Mouse (Mus musculus) gastrocnemius, adult 2 months (tissue): ENCODE measurements around the gene Thsd4. TPM values are rescaled to one million over a fixed set of nuclear protein-coding genes. Genes with fewer than 3 reads are reported as not detected.

Experiments used
- DNase-seq: peaks from one replicate; pipeline ENCODE4 v3.0.0; 2022
- H3K27ac ChIP-seq: fragments of 200-600 bp; 2 replicates; pipeline ENCODE4 v1.8.1; 2022; ENCODE audit warnings: mild to moderate bottlenecking
- H3K4me3 ChIP-seq: fragments of 200-600 bp; 2 replicates; pipeline ENCODE4 v1.8.1; 2022; ENCODE audit warnings: mild to moderate bottlenecking, moderate library complexity
- CTCF ChIP-seq: fragments of 200-600 bp; IDR thresholded peaks from 2 replicates; pipeline ENCODE4 v1.8.1; 2022; ENCODE audit warnings: antibody characterized with exemption, mild to moderate bottlenecking, moderate library complexity
- intact Hi-C: fragments of 180-260 bp; cut with DNase I; formaldehyde crosslinking; loops from one replicate; pipeline ENCODE4 v1.15.1; 2025
- total RNA-seq, 2 experiments: library from RNA; stranded (reverse); gene quantifications; 2 replicates each; pipeline ENCODE4 v1.2.3; 2021

The Thsd4 gene
- total RNA-seq, 2 experiments from 2014 or later = 0.48 to 1.2 TPM

DNA sequence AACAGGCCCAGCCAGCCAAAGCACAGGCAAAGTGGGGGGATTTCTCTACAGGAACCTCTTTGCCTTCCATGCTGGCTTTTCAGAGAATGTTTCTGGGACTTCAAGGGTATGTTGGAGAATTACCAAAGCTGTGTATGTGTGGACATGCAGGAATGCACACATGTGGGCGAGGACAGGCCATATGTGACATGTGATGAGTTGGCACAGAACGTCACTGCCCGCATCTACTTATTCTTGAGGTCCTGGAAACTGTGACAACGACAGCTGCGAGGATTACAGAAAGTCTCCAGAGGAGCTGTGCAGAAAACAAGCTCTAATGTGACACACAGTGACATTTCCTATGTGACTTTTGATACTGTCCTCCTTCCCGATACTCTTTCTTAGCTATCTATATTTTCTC lies 566.2 kb downstream of the Thsd4 start:
- no peak overlapping the region for H3K27ac ChIP-seq
- H3K4me3 ChIP-seq = no peak overlapping the region
- TF ChIP-seq CTCF = no peak
- intact Hi-C loops = loop anchor here (5.0 kb wide), 1 partner anchor 233 kb away; no protein-coding TSS in a partner anchor
- DNase-seq = no peak

GRCm38 (mm10) chr9:59955199-59955598 lies 566.6 kb downstream of the Thsd4 start:
- Histone ChIP-seq H3K4me3 (no peak overlapping the region), H3K27ac (no peak overlapping the region)
- intact Hi-C loops = loop anchor here (5.0 kb wide), 1 partner anchor 233 kb away; no protein-coding TSS in a partner anchor
- no peak for DNase-seq
- TF ChIP-seq CTCF = no peak

GRCm38 (mm10) chr9:59953556-59953955 lies 568.3 kb downstream of the Thsd4 start:
- no peak overlapping the region for H3K4me3 ChIP-seq
- TF ChIP-seq CTCF = no peak
- no peak for DNase-seq
- H3K27ac ChIP-seq = no peak overlapping the region
- intact Hi-C loops = no loop called here

DNA sequence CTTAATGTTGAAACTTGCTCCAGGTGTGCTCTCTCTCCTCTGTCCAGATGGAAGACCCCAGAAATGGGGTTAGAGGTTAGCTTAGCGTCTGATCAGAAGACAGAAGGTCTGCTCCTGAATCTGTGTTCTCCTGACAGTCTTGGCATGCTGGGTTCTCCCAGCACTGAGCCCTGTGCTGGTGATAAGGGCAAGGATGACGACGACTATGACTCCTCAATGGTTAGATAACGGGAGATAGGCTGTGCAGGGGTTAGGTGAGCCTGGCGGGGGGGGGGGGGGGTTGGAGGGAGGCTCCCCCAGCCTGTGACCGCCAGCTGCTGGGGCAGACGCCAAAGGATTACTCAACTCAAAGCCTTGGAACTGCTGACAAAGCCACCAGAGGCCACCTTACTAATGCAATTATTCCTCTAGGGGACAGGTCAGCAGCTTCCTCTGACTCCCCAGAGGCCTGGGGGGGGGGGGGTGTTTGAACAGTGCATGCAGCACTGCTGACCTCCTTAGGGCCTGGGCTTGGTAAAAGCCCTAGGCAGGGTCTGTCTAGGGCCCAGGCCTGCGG lies 569.3 kb downstream of the Thsd4 start:
- Histone ChIP-seq H3K27ac (no peak overlapping the region), H3K4me3 (no peak overlapping the region)
- intact Hi-C loops = no loop called here
- DNase-seq = no peak
- TF ChIP-seq CTCF = no peak

DNA sequence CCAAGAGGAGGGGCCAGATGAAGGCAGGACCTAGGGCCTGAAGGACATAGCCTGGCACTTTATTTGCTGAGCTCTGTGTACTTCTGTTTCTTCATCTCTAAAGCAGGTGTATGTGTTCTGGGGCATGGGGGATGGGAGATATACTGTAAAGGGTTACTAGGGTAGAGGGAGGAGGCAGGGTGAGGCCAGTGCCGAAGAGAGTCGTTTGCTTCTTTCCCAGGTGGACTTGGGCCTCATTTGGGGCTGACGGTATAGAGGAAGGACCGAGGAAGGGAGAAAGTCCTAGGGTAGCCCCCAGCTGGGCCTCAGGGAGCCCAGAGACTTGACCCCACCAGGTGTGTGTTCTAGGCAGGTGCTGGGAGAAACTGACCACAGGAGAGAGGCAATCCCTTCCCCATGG lies 569.9 kb downstream of the Thsd4 start:
- no peak for TF ChIP-seq CTCF
- Histone ChIP-seq H3K27ac (no peak overlapping the region), H3K4me3 (no peak overlapping the region)
- intact Hi-C loops = no loop called here
- no peak for DNase-seq

- H3K4me3 ChIP-seq = no peak overlapping the region
- DNase-seq = no peak
- intact Hi-C loops = no loop called here
- TF ChIP-seq CTCF = no peak
- H3K27ac ChIP-seq = no peak overlapping the region
Measured at GRCm38 (mm10) chr9:59951001-59951750, 570.7 kb downstream of the Thsd4 start.

DNA sequence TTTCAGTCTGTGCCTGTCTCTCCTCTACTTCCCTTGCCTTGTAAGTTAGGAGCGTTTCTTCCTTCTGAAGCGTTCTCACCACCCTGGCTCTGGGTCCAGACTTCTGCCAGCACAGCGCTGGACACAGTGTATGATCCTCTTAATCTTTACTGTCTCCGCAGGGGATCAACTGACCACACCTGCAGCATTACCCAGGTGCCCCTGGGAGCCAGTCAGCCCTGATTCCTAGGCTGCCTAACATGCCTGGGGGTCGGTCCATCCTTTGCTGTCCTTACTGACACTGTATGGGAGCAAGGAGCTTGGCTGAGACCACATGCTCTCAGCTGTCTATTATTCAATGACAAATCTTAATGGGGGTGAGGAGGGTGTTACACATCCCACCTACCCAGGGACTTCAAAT lies 571.9 kb downstream of the Thsd4 start:
- intact Hi-C loops = no loop called here
- H3K4me3 ChIP-seq = no peak overlapping the region
- no peak for TF ChIP-seq CTCF
- DNase-seq = no peak
- H3K27ac ChIP-seq = no peak overlapping the region

- intact Hi-C loops = no loop called here
- Histone ChIP-seq H3K4me3 (no peak overlapping the region), H3K27ac (no peak overlapping the region)
- TF ChIP-seq CTCF = no peak
- DNase-seq = no peak
Measured at GRCm38 (mm10) chr9:59949511-59949910, 572.3 kb downstream of the Thsd4 start.

DNA sequence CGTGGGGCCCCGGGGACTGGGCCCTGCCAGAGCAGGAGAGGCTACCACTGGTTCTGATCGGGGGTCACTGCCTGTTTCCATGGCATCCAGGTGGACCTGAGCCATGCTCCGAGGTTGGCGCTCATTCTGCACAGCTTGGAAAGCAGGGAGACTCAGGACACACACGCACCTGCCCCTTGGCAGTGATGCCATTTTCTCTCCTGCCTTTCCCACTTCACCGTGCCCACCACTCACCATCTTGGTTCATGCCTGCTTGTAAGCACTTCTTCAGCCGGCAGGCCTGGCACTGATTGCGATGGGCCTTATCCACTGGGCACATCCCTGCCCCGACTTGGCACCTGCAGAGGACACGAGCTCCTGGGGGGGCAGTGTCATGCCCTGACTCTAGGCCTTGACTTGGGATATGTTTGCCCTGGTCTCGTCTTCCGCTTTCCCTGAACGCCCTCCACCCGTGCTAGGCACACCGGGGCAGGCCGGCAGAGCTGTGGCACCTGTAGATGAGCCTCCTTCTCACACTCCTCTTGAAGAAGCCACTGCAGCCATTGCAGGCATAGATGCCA lies 573.1 kb downstream of the Thsd4 start:
- peak; percentile 22 for DNase-seq
- no peak overlapping the region for H3K4me3 ChIP-seq
- TF ChIP-seq CTCF = no peak
- H3K27ac ChIP-seq = no peak overlapping the region
- intact Hi-C loops = no loop called here

DNA sequence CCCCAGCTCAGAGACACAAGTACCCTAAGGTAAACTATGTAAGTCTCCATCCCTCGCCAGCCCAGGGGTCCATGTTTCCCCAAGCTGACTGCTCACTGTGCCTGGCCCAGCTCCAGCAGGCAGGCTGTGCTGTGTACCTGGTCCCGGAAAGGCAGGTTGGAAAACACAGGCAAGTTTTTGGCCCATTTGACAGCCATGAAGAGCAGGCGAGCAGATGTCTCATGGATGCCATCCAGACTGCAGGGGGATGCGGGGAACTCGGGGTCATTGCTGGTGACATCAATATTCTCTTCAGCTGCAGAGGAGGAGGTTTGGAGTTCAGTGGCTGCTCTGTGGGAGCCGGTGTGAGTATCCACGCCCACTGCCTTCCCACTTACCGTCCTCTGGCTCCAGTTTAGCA lies 573.6 kb downstream of the Thsd4 start:
- no peak overlapping the region for H3K27ac ChIP-seq
- no peak overlapping the region for H3K4me3 ChIP-seq
- no peak for TF ChIP-seq CTCF
- intact Hi-C loops = no loop called here
- DNase-seq = no peak

DNA sequence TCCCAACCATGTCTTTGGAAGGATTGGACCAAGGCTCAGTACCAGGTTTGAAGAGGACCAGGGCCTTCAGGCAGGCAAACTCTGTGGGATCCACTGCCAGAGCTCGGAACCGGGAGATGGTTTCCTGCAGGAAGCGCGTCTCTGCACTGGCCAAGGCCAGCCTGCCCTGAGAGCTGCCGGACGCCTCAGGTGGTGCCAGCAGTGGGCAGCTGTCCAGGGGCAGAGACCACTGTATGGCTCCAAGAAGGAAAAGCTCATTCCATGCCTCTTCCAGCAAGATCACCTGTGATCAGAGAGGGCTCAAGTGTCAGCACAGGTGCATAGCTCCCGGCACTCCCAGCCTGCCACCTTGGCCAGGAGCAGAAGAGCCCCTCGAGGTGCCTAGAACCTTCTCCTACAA lies 574.6 kb downstream of the Thsd4 start:
- intact Hi-C loops = no loop called here
- DNase-seq = no peak
- no peak for TF ChIP-seq CTCF
- Histone ChIP-seq H3K27ac (no peak overlapping the region), H3K4me3 (no peak overlapping the region)

DNA sequence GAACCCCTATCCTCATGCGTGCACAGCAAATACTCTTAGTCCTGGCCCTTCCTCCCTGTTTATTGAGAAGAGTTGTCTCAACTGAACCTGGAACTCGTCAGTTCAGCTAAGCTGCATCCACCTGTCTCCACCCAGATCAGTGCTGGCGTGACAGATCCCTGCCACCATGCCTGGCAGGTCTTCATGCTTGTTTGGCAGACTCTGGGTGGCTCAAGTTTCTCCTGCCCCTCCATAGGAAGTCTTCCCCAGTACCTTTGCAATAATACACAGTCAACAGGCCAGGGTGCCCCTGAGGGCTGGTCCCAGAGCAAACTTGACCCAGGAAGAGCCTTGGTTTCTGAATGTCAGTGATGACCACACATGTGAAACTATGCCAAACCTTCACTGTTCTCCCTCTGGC lies 576.6 kb downstream of the Thsd4 start:
- peak; percentile 62 for DNase-seq
- Histone ChIP-seq H3K4me3 (no peak overlapping the region), H3K27ac (no peak overlapping the region)
- intact Hi-C loops = no loop called here
- TF ChIP-seq CTCF = no peak

GRCm38 (mm10) chr9:59943826-59944225 lies 578.0 kb downstream of the Thsd4 start:
- intact Hi-C loops = no loop called here
- Histone ChIP-seq H3K27ac (no peak overlapping the region), H3K4me3 (no peak overlapping the region)
- DNase-seq = no peak
- no peak for TF ChIP-seq CTCF
